Mouse (Mus musculus): ENCODE results near the gene 2010111I01Rik.
"Not testable (repeated sequence)": the region's sequence is repeated elsewhere in the genome, so short reads cannot be mapped to it uniquely, and the experiment has no call there.

2010111I01Rik gene

DNA sequence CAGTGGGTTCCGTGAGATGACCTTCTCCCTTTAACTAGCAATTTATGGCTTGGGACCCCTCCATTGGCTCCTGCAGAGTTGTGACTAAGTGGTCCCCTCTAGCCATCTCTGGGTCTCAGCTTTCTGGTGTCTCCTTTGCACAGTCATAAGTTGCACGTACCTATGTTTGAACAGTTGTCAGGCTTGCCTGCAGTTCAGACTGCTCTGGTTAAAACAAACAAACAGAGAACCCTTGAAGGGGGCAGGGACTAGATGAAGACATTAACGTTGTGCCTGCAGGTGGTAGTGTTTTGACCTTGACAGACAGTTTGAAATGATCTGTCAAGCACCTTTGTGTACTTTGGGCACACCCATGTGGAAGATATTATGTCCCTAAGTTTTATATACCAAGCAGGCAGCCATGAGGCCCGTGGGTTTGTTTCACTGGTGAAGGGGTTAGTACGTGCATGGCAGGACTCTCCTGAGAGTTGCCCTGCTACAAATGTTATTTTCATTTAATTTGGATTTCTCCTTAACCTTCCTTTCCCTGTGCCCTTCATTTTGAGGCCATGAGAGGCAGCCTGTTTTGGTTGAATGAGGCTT lies 118.0 kb downstream of the 2010111I01Rik start:
- DNase-seq = no peak

DNA sequence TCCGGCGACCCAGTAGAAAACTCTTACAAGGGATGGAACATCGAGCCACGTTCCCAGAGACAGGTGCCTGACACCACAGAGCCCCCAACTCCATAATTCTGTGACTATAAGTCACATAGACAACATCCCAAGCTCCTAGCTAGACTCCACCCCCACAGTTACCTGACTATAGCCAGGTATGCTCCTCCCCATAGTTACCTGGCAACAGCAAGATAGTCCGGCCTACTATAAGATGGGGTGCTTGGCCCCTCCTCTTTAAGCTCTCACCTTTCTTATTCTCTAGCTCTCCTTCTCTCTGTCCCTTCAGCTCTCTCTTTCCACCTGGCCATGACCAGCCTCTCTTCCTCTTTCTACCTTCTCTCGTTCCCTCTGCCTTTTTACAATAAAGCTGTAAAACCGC lies 118.4 kb downstream of the 2010111I01Rik start:
- DNase-seq = not testable (repeated sequence)

DNA sequence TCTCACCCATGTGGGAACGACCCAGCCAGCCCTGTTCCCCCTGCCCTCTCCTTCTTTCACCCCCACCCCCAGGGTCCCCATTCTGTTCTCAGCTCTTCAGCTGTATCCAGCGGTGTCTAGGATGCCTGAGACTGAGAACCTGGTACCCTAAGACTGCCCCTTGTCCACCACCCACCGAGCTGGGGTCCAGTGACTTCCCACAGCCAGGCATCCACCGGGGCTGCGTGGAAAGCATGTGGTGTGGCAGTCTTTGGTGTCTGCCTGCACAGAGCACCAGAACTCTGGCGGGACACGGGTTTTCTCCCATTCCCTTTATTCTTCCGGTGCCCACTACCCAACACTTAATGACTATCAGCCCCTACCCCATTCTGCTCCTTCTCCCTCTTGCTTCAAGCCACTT lies 119.0 kb downstream of the 2010111I01Rik start:
- no peak for DNase-seq

DNA sequence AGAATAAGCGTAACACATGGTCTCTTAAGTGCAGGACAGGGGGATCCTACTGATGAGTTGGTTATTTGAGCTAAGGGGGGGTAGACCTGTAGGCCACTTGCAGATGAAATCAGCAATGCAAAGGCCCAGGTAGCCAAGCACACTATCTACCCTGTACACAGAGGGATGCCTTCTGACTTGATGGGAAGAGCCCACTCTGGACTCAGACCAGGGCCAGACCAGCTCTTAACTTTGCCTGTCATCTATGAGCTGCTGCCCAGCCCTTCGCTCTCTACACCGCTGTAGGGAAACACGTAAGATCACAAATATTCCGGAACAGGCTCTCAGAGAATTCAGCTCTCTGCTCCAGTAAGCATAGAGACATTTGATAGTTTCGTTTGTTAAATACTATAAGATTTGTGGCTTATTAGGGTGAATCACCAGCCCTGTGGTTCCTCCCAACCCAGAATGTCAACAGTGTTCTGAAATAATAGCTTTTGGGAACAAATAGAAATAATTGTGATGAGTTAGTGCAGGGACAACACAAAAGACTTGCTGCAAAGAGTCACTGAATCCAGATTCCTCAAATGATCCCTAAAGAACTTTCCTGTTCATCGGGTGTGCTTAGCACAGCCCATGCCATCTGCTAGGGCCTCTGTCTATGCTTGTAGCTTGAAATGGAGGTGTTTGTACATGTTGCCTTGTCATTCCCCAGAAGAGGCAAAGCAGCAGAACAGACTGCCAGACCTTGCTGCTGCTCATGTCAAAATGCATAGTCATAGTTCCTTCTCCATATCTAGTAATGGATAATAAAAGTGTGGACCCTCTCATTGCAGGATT lies 123.4 kb downstream of the 2010111I01Rik start:
- DNase-seq = no peak

DNA sequence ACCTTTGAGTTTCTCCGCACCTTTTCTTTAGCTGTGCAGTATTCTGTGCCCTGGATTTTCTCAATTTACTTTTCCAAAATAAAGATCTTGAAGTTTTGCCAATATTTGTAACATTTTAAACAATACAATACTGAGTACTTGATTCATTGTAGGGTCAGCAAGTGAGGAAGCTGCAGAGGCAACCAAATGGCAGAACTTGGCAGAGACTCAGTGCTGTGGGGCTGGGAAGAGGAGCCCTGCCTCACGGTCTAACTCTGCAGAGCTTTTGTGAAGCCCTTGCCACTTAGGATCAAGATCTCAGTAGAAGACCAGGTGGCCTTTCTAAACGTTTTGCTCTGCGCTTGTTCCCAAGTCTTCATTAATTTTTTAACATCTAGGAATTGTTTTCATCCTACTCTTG lies 124.8 kb downstream of the 2010111I01Rik start:
- no peak for DNase-seq

DNA sequence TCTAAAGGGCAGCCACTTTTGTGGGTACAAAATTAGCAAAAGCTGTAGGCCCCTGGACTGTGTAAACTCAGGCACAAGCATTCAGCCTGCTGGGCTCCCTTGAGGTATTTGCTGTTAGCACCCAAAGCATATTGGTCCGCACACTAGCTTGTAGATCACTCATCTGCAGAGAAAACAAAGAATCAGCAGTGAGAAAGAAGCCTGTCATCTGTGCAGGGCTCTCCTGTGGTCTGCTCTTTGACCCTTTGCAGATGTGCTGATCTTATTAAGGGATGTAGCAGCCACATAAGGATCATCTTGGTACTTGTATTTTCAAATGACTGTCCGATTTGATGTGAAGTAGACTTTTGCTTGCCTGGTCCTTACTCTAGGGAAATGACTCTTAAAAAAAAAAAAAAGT lies 126.6 kb downstream of the 2010111I01Rik start:
- DNase-seq = no peak

DNA sequence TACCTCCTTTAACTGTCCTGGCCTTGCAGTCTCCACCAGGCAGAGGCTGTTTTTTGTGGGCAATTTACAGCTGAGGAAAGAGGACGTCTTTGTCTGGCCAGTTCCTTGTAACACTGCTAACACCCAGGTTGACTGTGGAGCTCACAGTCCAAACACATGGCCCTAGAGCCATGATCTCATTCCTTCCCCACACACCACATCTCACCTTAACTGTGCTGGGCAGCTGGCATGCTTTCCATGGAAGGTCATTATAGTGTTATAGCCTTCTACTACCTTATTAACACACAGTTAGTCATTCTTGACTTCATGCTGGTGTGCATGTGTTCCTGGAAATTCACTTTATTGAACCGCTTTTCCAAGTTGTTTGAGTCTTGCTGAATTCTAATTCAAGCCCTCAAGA lies 127.6 kb downstream of the 2010111I01Rik start:
- DNase-seq = no peak

DNA sequence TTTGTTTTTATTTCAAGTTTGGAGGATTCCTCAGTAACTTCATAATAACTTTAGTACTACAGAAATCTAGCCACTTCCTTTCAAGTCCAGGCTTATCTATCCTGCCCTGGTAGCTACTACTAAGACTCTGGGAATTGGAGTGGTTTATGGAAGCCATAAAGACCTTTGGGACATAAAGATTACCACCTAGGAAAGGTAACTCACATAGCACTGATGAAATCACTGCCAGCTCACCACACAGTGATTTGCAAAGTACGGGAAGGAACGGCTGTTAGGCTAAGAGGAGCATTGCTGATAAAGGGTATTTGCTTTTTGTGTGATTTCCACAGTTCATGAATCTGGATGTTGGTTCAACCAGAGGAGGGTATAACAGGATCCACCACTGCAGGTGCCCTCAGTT lies 128.2 kb downstream of the 2010111I01Rik start:
- no peak for DNase-seq

DNA sequence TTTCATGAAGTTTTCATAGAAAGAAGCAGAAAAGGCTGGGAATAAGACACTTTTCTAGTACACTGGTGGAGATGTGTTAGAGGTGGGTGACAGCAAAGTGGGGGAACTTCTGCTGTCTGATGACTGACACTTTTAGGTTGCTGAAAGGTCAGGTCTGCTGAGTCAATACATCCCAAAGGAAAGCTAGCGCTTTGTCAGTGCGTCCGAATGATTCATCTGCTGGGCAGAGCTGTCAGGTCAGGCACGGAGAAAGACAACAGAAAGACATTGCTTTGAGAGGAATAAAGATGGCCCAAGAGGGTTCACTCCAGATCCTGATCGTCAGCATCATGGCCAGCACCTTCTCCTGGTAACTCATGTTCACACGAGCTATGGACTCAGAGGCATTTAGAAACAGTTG lies 128.9 kb downstream of the 2010111I01Rik start:
- DNase-seq = no peak

DNA sequence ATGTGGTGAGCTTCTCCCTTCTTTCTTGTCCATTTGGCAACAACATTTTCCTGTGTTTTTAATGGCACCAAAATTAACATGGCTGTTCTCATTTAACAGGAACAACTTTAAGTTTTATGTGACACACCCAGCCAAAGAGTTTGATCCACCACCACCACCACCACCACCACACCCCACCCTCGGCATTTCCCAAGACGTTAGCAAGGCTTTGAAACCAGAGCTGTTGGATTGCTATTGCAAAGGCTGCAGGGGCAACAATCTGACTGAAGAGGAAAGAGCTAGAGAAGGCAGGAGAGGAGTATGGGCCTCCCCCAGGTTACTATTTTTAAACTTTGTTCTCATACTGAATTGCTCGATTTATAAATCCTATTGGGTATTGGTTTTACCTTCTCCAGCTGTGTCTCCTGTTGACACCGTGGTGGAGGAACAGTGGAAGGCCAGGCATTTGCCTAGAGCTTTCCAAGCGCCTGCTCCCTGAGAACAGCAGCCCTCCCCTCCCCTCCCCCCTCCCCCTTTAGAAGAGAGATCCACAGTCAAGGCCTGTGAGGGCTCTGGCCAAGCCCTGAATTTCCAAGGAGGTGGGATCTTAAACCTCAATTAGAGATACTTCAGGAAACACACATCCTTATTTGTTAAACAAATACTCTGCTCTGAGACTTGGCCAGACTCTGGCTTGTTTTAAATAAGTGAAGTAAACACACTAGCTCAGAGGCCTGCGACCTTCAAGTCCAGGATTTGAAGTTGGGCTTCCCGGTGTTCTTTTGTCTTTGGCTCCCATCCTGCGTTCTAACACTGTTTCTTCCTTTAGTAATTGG lies 129.8 kb downstream of the 2010111I01Rik start:
- no peak for DNase-seq

DNA sequence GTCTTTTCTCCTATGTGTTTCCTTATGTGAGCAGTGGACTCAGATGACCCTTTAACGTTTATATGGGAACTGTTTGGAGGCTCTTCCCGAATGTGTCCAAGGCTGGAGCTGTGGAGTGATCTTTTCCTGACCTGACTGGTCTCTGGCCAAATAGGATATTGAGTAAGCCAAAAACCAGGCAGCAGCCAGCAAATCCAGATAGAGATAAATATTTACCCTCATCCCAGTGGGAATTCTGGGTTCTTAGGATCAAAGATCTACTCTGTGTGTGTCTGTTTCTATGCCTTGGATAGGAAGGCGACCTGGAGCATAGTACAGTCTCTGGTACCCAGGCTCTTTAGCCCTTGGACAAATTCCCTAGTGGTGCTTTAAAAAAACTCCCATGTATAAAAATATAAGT lies 132.1 kb downstream of the 2010111I01Rik start:
- DNase-seq = no peak

DNA sequence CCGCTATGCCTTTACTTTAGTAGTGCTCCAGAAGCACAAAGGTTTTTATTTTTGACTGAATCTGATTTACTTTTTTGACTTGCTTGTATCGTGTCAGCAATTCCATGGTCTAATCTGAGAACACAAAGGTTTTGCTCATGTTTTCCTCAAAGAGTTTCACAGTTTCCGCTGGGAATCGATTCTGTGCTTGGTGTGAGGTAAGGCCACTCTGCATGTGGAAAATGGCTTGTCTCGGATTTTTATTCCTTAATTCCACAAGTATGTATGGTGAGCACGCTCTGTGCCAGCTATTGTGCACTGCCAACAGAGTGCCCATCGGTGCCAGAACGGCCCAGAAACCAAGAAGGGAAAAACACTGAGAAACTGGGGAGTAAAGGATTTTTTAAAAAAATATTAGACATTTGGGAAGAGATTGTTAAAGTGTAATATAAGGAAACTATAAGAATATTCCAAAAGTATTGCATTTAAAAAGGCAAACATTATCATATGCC lies 132.8 kb downstream of the 2010111I01Rik start:
- no peak for DNase-seq

DNA sequence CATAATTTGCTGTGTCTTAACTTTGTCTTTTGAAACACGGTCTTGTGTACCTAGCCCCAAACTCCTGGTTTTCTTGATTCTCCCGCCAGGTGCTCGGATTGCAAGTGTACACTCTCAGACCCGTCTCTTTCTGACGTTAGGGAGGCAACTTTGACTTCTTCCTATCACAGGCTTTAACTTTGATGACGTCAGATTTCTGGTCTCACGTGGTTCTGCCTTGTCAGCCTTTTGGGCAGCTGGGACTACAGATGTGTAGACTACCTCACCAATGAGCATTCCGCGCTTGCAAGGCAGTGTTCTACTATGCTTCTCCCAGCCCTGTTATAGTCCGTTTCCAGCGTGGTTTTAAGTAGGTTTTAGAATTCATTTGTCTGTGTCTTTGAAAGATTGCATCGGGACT lies 137.1 kb downstream of the 2010111I01Rik start:
- no peak for DNase-seq

DNA sequence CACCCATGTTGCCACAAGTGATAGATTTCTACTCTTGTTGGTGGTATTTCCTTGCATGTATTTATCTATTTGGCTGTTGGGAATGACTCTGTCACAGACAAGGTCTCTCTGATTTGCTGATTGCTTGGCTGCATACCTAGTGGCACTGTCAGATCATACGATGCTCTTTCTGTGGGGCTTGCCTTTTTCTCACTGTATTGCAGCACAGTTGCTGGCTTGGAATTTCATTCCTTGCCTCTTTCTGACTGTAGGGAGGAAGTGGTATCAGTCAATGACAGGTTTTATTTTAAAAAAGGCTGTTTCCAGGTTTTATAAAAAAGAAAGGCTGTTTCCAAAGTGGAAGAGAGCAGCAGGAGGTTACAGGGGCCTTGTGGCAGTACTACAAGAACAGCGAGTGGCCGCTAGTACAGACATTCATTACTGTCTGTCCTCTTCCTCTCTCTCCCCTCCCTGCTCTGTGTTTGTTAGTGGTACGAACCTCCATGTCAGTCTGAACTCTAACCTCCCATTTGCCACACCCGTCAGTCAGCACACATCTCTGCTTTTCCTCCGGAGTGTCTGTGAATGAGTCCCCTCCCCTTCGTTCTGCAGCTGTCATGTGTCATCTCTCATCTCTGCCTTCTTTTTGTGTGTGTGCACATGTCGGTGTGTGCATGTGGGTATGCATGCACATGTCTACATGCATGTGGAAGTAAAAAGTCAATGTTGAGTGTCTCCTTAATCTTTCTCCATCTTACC lies 138.3 kb downstream of the 2010111I01Rik start:
- no peak for DNase-seq

DNA sequence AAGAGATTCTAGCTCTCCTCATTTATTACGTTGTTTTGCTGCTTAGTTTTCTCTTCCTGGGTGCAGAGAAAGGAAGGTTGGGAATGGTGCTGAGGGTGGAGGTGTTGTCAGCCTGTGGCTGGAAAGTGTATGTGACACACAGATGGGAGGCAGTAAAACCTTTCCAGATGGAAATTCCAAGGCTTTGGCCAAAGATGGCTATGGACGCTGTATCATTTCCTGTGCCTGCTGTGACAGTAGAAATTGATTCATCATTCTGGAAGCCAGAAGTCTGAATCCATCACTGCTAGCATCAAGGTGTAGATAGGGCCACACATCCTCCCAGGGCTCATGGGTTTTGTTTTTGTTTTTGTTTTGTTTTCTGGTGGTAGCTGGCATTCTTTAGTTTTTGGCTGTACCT lies 141.9 kb downstream of the 2010111I01Rik start:
- no peak for DNase-seq

DNA sequence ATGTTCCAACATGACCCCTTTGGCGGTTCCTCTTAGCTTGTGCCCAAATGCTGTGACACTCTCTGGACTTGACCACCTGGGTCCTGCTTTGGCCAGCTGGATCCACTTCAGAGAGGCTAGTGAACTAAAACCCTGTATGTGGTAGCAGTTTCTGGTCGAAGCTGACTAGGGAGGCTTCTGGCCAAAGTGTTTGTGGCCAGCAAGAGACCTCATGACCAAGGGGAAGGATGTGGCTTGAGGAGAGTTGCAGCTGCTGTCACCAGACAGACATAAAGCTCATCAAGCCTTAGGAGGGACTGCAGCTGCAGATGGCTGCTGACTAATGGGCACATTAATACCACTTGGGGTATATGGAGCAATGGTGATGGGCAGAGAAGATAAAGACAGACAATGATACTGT lies 143.9 kb downstream of the 2010111I01Rik start:
- DNase-seq = no peak

DNA sequence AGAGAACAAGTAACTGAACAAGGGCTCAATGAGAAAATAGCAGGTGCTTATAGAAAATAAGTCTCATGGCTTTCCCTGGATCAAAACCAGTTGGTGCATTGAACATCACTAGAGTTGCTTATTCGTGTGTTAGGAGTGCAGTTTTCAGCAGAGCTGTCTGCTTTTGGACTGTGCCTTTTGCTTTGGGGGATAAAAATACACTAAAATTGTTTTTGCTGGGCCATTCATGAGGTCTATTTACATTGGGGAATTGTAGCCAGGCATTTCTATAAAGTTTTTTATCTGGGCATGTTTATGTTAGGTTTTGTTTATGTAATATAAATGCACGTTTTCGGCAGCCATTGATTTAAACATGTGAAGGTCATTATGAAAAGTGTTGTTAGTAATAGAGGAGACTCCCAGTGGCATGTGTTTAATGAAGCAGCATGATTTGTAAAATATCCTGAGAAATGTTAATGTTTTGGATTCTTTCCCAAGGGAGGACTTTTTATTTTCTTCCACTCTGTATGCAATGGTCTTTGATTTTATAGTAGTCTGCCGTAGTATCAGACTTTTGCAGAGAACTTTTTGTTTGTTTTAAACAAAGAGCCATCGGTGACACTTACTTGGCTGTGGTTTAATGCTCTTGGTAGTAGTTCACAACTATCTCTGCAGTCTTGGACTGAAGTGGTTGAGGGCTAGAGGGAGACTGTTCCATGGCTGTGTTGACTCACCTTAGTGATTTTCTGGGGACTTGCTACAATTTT lies 146.8 kb downstream of the 2010111I01Rik start:
- DNase-seq = no peak

DNA sequence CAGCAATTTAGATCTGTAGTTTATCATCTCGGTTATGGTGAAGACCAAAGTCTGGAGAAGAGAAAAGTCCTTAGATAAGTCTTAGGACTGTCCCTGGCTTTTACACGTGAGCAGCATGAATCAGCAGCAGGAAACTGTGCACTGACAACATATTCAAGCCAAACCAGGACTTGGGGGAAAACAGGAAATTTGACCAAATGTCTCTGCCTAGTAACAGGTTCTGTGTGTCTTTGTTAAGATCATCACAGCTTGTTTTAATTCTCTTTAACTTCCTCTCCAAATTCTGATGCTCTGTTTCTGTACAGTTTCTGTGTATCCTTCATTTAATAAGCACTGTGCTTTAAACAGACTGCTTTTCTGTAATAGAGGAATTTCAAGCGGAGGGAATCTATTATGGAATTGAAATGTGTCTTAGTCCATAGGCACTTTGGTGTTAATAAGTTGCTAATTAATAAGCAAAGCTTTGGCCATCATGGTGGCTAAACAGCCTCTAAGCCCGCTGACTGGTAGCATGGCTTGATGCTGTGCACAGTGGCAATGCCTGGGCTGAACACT lies 147.4 kb downstream of the 2010111I01Rik start:
- DNase-seq = no peak

DNA sequence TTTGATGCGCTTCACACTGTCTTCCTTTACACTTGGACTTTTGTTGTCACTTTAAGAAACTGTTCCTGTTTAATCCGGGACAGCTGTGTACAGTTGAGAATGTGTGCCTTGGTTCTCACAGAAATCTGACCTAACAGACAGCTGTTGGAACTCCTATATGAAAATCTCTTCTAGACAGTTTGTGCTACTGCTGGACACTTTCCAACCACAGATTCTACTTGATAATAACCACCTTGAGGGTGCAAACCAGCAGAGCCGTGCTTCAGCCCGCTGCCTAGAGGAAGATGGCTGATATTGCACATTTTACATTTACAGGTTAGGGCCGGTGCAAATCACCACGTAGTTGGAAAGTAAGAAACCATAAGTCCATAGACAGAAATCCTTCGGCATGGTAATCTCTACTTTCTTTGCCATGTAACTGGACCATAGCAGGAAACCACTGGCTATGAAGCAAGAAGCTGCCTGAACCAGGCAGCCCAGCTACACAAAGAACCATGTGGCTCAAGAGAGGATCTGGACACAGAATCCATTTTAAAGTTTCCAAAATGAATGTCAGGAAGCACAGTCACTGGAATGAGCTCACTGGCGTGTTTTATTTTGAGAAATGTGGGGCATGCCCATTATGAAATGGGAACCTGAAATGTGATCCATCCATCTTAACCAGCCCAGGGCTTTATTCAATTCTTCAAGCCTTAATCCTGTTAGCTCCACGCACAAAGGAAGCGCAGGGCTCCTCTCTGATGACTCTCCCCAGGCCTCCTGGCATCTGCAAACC lies 148.1 kb downstream of the 2010111I01Rik start:
- DNase-seq = peak; percentile 12

DNA sequence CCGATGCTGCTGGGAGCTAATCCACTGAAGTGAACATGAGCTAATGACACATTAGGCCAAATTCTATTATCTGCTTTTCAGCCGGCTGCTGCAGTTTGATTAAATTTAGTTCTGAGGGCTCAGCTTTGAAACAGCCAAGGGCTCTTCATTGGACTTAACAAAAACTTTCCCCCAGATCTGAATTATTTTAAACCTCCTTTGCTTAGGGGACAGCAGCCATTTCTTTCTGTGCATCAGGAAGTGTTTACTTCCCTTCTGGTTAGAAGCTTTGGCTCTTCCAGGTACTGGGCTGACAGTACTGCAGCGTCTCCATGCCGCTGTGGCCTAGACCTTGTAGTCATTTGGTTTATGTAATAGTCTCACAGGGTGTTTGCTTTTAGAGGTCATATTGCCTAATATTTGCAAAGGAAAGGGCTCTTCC lies 149.2 kb downstream of the 2010111I01Rik start:
- DNase-seq = no peak

DNA sequence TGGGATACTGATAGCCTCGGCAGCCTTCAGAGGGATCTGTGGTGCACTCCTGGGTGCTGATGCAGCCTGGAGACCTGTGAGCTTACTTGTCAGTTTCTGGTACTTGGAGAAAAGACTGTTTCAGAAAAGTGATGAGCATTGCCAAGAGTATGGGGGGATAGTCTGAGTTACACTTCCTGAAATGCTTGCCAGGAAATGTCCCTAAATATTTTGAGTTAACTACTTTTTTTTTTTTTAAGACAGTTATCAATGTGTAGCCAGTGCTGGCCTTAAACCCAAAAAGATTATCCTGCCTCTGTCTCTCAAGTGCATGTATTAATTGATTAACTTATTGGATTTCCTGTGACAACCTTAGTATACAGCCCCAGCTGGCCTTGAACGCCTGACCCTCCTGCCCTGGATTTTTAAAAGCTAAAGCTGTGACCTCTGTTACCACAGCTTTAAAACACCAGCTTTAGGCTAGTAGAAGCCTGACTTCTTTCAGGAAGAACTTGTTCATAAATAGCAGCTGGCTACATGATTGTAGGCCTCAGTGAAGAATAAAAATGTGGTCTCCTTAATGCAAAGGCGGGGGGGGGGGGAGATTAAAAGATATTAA lies 150.6 kb downstream of the 2010111I01Rik start:
- DNase-seq = no peak
